Mouse (Mus musculus) CD4-positive, CD25-positive, alpha-beta regulatory T cell (primary cell): ENCODE measurements around the gene Elmo2. TPM values are rescaled to one million over a fixed set of nuclear protein-coding genes. Genes with fewer than 3 reads are reported as not detected.

Source experiments
- polyA plus RNA-seq: library from polyadenylated mRNA; unstranded; fragments of 100-300 nt; shearing (Covaris generic); gene quantifications from one replicate; pipeline ENCODE4 v1.2.1, GENCODE M21; 2017

Elmo2 gene
- polyA plus RNA-seq: 48.1 TPM

GRCm38 (mm10) chr2:165326304-165327190 is at the start of gene Elmo2:
TSS of gene Elmo2 (minus strand) at chr2:165326479.

DNA sequence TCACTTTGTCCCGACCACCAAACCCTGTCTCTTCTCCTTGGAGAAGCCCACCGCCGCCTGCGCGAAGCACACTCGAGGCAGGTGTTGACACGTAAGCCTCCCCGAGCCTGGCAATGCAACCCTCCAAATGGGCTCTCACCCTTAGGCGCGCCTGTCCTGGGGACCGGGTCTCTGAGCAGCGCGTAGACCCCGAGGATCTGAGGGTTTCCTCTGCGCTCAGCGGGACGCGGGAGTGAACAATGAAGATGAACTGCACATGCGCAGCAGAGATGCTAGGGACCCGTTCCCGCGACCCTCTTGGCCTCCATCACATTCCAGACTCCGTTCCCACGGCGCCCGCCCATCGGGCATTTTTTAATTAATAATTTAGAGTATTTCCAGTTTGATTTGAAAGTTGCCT is 42.2 kb upstream of the Elmo2 start, which contains the start of gene Zfp663:
Zfp663 (minus strand) TSS at position 234 of the 400 bp plus-strand sequence.

GRCm38 (mm10) chr2:165287202-165287984 is 38.9 kb downstream of the Elmo2 start, which contains the start of gene Slc35c2:
TSS of gene Slc35c2 (minus strand) at chr2:165287869.

Other genes starting within 250 kb of the Elmo2 start
- not detected for gene 1700025C18Rik, start 235.7 kb downstream of the Elmo2 start, polyA plus RNA-seq
- gene Cdh22, start 91.6 kb downstream of the Elmo2 start, polyA plus RNA-seq: not detected
- 63.7 TPM for gene Slc35c2, start 38.6 kb downstream of the Elmo2 start, polyA plus RNA-seq
- not detected for gene Zfp663, start 42.2 kb upstream of the Elmo2 start, polyA plus RNA-seq
- gene Zfp334, start 61.8 kb upstream of the Elmo2 start, polyA plus RNA-seq: not detected
- gene Ocstamp, start 73.9 kb upstream of the Elmo2 start, polyA plus RNA-seq: not detected
- gene Slc13a3, start 146.8 kb upstream of the Elmo2 start, polyA plus RNA-seq: 0.42 TPM
- gene Trp53rka, start 166.8 kb upstream of the Elmo2 start, polyA plus RNA-seq: 49.1 TPM
- gene Slc2a10, start 177.3 kb upstream of the Elmo2 start, polyA plus RNA-seq: not detected